Mouse (Mus musculus) hindbrain, embryonic 10.5 days (tissue): ENCODE measurements around the gene Hs3st2. TPM values are rescaled to one million over a fixed set of nuclear protein-coding genes. Genes with fewer than 3 reads are reported as not detected.
A peak's percentile ranks its signal among the peaks of the same experiment; 100 is the strongest.

ENCODE experiments used
- DNase-seq: peaks from one replicate; pipeline ENCODE4 v3.0.0-alpha.2; 2017; ENCODE audit warnings: low spot score
- H3K27ac ChIP-seq: fragments of 300-500 bp; sonication (generic); 2 replicates; pipeline ENCODE4 v1.5.1; 2016; ENCODE audit warnings: mild to moderate bottlenecking, moderate library complexity
- H3K27me3 ChIP-seq: fragments of 300-500 bp; sonication (generic); 2 replicates; pipeline ENCODE4 v1.6.1; 2016; ENCODE audit warnings: mild to moderate bottlenecking; ENCODE audit not compliant: poor library complexity, insufficient read depth, severe bottlenecking
- H3K36me3 ChIP-seq: fragments of 300-500 bp; sonication (generic); 2 replicates; pipeline ENCODE4 v1.6.1; 2016; ENCODE audit warnings: mild to moderate bottlenecking, moderate library complexity
- H3K4me1 ChIP-seq: fragments of 300-500 bp; sonication (generic); replicated peaks from 2 replicates; pipeline ENCODE4 v1.6.1; 2016; ENCODE audit warnings: mild to moderate bottlenecking
- H3K4me3 ChIP-seq: fragments of 300-500 bp; sonication (generic); 2 replicates; pipeline ENCODE4 v1.5.1; 2016; ENCODE audit warnings: mild to moderate bottlenecking, moderate library complexity
- H3K9me3 ChIP-seq: fragments of 300-500 bp; sonication (generic); 2 replicates; pipeline ENCODE4 v1.6.1; 2016; ENCODE audit warnings: mild to moderate bottlenecking, moderate library complexity
- WGBS: fragments of 180-500 bp; shearing (Covaris S2); methylation state at CpG from one replicate; pipeline ENCODE4 v1.1.7; 2016; 5-methylcytosine and 5-hydroxymethylcytosine counted together
- polyA plus RNA-seq: library from polyadenylated mRNA; unstranded; fragments of >200 nt; fragmentation: Nextera tagmentation; extraction: Ambion mirVana; gene quantifications from 2 replicates; pipeline ENCODE4 v1.2.1, GENCODE M21; 2016

The Hs3st2 gene
- polyA plus RNA-seq, 1 experiment from 2014 or later = 1.6 TPM

DNA sequence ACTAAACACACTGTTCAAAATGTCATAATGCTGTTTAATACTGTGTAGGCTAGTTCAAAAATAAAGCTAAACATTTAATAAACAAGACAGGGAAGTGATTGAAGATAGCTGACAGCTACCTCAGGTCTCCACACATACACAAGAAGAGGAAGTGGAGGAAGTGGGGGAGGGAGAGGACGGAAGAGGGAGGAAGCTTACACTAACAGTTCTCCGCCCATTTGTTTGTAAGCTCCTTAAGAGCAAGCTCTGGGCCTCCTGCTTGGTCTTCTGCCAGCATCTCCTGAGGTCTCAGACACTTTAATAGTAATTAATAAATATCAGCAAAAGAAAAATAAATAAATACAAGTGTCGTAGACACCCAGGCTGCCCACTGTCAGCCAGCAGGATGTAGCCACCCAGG lies 77.8 kb downstream of the Hs3st2 start:
- DNase-seq = no peak

GRCm38 (mm10) chr7:121478302-121478701 lies 86.6 kb downstream of the Hs3st2 start:
- Histone ChIP-seq H3K4me1 (0 out of 2 replicates have a peak, but pooled peaks cover 2% of the 10 kb centered on the region), H3K27me3 (no peaks in the 10 kb centered on the region), H3K4me3 (no peak overlapping the region), H3K27ac (no peak overlapping the region), H3K9me3 (no peaks in the 10 kb centered on the region), H3K36me3 (no peaks in the 10 kb centered on the region)
- WGBS = 83% methylated on average over 8 of the region's 8 CpGs
- DNase-seq = no peak

More for the DNA sequence above, 77.8 kb downstream of the Hs3st2 start:
- H3K4me3 ChIP-seq = no peak overlapping the region
- H3K27ac ChIP-seq = no peak overlapping the region
- WGBS = 71% methylated on average over 3 of the region's 3 CpGs
- no peaks in the 10 kb centered on the region for H3K9me3 ChIP-seq
- no peaks in the 10 kb centered on the region for H3K36me3 ChIP-seq
- no peaks in the 10 kb centered on the region for H3K4me1 ChIP-seq
- H3K27me3 ChIP-seq = no peaks in the 10 kb centered on the region

- Histone ChIP-seq H3K36me3 (no peaks in the 10 kb centered on the region), H3K4me3 (no peak overlapping the region), H3K9me3 (no peaks in the 10 kb centered on the region), H3K4me1 (0 out of 2 replicates have a peak, but pooled peaks cover 2% of the 10 kb centered on the region), H3K27ac (no peak overlapping the region), H3K27me3 (no peaks in the 10 kb centered on the region)
- DNase-seq = no peak
- 88% methylated on average over 4 of the region's 4 CpGs for WGBS
These were observed 88.4 kb downstream of the Hs3st2 start for GRCm38 (mm10) chr7:121480106-121480505.

DNA sequence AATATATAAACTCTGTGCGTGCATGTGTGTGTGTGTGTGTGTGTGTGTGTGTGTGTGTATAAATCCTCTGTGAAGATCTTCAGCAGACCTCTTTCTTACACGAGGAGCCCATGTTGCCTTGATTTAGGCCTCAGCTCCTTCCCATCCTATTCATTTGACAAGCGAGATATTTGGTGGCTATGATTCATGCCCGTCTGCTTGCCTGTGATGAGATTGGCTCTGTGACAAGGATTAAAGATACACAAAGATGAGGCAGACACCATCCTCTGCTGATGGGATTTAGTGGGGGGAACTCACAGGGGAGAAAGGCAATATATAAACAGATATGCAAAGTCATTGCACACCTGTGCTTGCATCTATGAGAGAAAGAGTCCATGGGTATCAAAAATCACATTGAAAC lies 92.9 kb downstream of the Hs3st2 start:
- Histone ChIP-seq H3K36me3 (no peaks in the 10 kb centered on the region), H3K27ac (no peak overlapping the region), H3K4me1 (0 out of 2 replicates have a peak, but pooled peaks cover 2% of the 10 kb centered on the region), H3K9me3 (no peaks in the 10 kb centered on the region), H3K27me3 (no peaks in the 10 kb centered on the region), H3K4me3 (no peak overlapping the region)
- WGBS = 89% methylated on average over 4 of the region's 4 CpGs
- DNase-seq = no peak

- 69% methylated on average over 2 of the region's 2 CpGs for WGBS
- peak; percentile 6 for DNase-seq
- H3K4me3 ChIP-seq = no peak overlapping the region
- H3K36me3 ChIP-seq = no peaks in the 10 kb centered on the region
- H3K9me3 ChIP-seq = no peaks in the 10 kb centered on the region
- no peaks in the 10 kb centered on the region for H3K27me3 ChIP-seq
- H3K4me1 ChIP-seq = 0 out of 2 replicates have a peak, but pooled peaks cover 2% of the 10 kb centered on the region
- no peak overlapping the region for H3K27ac ChIP-seq
These were observed 93.6 kb downstream of the Hs3st2 start for GRCm38 (mm10) chr7:121485266-121485665.

GRCm38 (mm10) chr7:121487291-121487690 lies 95.6 kb downstream of the Hs3st2 start:
- H3K4me3 ChIP-seq = no peak overlapping the region
- no peaks in the 10 kb centered on the region for H3K9me3 ChIP-seq
- 68% methylated on average over 6 of the region's 6 CpGs for WGBS
- H3K4me1 ChIP-seq = no peaks in the 10 kb centered on the region; the same call in 1 of the 2 replicates
- H3K27me3 ChIP-seq = no peaks in the 10 kb centered on the region
- DNase-seq = no peak
- no peaks in the 10 kb centered on the region for H3K36me3 ChIP-seq
- no peak overlapping the region for H3K27ac ChIP-seq

DNA sequence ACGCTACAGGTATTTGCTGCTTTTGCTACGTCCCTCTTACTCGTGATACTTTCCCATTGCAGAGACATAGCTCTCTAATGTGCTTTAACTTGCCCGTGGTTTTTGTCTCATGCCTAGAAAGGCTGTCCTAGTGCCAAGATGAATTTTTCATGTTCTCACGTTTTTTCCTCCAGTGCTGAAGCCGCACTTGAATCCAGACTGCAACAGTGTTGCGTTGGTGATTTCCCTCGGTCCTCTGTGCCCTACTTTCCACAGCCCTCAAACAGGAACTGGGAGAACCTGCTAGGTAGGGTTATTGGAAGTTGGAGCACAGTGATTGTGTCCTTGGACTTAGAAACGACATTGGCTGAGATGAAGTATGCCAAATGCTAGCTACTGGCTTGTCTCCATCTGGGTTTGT lies 97.7 kb downstream of the Hs3st2 start:
- DNase-seq = no peak
- no peaks in the 10 kb centered on the region; the same call in 1 of the 2 replicates for H3K4me1 ChIP-seq
- 88% methylated on average over 9 of the region's 9 CpGs for WGBS

DNA sequence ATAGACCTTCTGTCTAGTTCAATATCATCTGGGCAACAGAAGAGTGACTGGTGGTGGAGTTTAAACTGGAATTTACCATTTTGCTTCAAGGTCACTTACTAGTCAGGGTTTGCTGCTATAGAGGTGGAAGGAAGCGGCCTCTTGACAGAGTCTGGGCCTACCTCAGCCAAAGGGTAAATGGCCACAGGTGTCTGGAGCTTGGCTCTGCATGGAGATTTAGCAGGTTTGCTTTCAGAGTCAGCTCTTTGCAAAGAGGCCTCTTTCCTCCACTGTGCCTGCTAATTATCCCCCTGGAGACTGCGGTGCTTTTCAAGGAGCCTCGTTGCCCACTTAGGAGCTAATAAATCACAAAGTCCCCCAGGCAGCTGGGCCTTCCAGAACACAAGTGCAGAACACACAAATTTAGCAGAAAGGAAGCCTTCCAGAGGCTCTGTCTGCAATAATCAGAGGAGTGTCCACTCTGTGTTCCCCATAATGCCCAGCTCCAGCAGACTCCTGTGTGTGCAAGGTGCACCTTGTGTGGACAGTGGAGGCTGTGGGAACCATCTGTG lies 99.9 kb downstream of the Hs3st2 start:
- Histone ChIP-seq H3K27me3 (no peaks in the 10 kb centered on the region), H3K4me3 (no peak overlapping the region), H3K27ac (no peak overlapping the region), H3K36me3 (no peaks in the 10 kb centered on the region), H3K9me3 (no peaks in the 10 kb centered on the region), H3K4me1 (no peaks in the 10 kb centered on the region; the same call in 1 of the 2 replicates)
- WGBS = 66% methylated on average over 3 of the region's 3 CpGs
- DNase-seq = no peak

More for the DNA sequence above, 97.7 kb downstream of the Hs3st2 start:
- Histone ChIP-seq H3K27ac (no peak overlapping the region), H3K9me3 (no peaks in the 10 kb centered on the region), H3K4me3 (no peak overlapping the region), H3K36me3 (no peaks in the 10 kb centered on the region), H3K27me3 (no peaks in the 10 kb centered on the region)

DNA sequence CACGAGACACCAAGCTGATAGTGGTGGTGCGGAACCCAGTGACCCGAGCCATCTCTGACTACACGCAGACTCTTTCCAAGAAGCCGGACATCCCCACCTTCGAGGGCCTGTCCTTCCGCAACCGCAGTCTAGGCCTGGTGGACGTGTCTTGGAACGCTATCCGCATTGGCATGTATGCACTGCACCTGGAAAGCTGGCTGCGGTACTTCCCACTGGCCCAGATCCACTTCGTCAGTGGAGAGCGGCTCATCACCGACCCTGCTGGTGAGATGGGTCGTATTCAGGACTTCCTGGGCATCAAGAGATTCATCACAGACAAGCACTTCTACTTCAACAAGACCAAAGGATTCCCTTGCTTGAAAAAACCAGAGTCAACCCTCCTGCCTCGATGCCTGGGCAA lies 108.9 kb downstream of the Hs3st2 start:
- Histone ChIP-seq H3K9me3 (no peaks in the 10 kb centered on the region), H3K27ac (no peak overlapping the region), H3K4me3 (no peak overlapping the region), H3K36me3 (no peaks in the 10 kb centered on the region), H3K27me3 (no peaks in the 10 kb centered on the region), H3K4me1 (no peaks in the 10 kb centered on the region)
- WGBS = 92% methylated on average over 17 of the region's 17 CpGs
- no peak for DNase-seq

- no peak overlapping the region for H3K4me3 ChIP-seq
- H3K9me3 ChIP-seq = no peaks in the 10 kb centered on the region
- H3K4me1 ChIP-seq = no peaks in the 10 kb centered on the region
- 86% methylated on average over 10 of the region's 10 CpGs for WGBS
- H3K36me3 ChIP-seq = no peaks in the 10 kb centered on the region
- no peak overlapping the region for H3K27ac ChIP-seq
- DNase-seq = no peak
- no peaks in the 10 kb centered on the region for H3K27me3 ChIP-seq
These were observed 110.0 kb downstream of the Hs3st2 start for GRCm38 (mm10) chr7:121501666-121502065.

GRCm38 (mm10) chr7:121516727-121517126 lies 125.1 kb downstream of the Hs3st2 start:
- Histone ChIP-seq H3K9me3 (0 out of 2 replicates have a peak, but pooled peaks cover 4% of the 10 kb centered on the region), H3K4me1 (no peaks in the 10 kb centered on the region), H3K27ac (no peak overlapping the region), H3K27me3 (no peaks in the 10 kb centered on the region), H3K4me3 (no peak overlapping the region), H3K36me3 (no peaks in the 10 kb centered on the region)
- DNase-seq = no peak
- WGBS = 81% methylated on average over 3 of the region's 3 CpGs

- DNase-seq = no peak
- Histone ChIP-seq H3K36me3 (no peaks in the 10 kb centered on the region), H3K4me3 (no peak overlapping the region)
These were observed 125.5 kb downstream of the Hs3st2 start for GRCm38 (mm10) chr7:121517165-121517591.

GRCm38 (mm10) chr7:121522125-121522524 lies 130.5 kb downstream of the Hs3st2 start:
- Histone ChIP-seq H3K9me3 (0 out of 2 replicates have a peak, but pooled peaks cover 6% of the 10 kb centered on the region), H3K4me1 (no peaks in the 10 kb centered on the region), H3K36me3 (no peaks in the 10 kb centered on the region), H3K27me3 (no peaks in the 10 kb centered on the region), H3K4me3 (no peak overlapping the region), H3K27ac (no peak overlapping the region)
- 92% methylated on average over 3 of the region's 3 CpGs for WGBS
- no peak for DNase-seq

More at GRCm38 (mm10) chr7:121517165-121517591, 125.5 kb downstream of the Hs3st2 start:
- Histone ChIP-seq H3K27ac (no peak overlapping the region), H3K9me3 (0 out of 2 replicates have a peak, but pooled peaks cover 4% of the 10 kb centered on the region), H3K27me3 (no peaks in the 10 kb centered on the region), H3K4me1 (no peaks in the 10 kb centered on the region)
- WGBS = 91% methylated on average over 3 of the region's 3 CpGs
